Mouse (Mus musculus) brain, embryonic 14.5 days (tissue): Measurements from ENCODE around the gene Gatd1.

Experiments
- CTCF ChIP-seq: fragments of 200-500 bp; IDR thresholded peaks from 2 replicates; pipeline ENCODE4 v1.5.1; 2012; ENCODE audit warnings: inconsistent platforms, mild to moderate bottlenecking, moderate library complexity, borderline replicate concordance; ENCODE audit not compliant: insufficient read depth, insufficient read length; ENCODE audit errors: extremely low read depth
- POLR2A ChIP-seq: fragments of 200-500 bp; IDR thresholded peaks from 2 replicates; pipeline ENCODE4 v1.6.1; 2012; ENCODE audit warnings: mild to moderate bottlenecking, inconsistent platforms, borderline replicate concordance; ENCODE audit not compliant: poor library complexity, insufficient read depth, insufficient read length, severe bottlenecking; ENCODE audit errors: extremely low read depth

GRCm38 (mm10) chr7:141430585-141431240, 16.8 kb upstream of the Gatd1 start:
- TF ChIP-seq POLR2A = no peak
- TF ChIP-seq CTCF = no peak
